Mouse (Mus musculus) limb, embryonic 13.5 days (tissue): Measurements from ENCODE around the gene Thumpd2. TPM values are rescaled to one million over a fixed set of nuclear protein-coding genes. Genes with fewer than 3 reads are reported as not detected.
A peak's percentile ranks its signal among the peaks of the same experiment; 100 is the strongest.

Source experiments
- ATAC-seq: fragments of 200-750 bp; cut with Nextera tagmentation; 2 replicates; pipeline ENCODE4 v1.8.0; 2017; ENCODE audit warnings: low read depth, moderate number of reproducible peaks, moderate TSS enrichment; ENCODE audit not compliant: low FRiP score
- H3K27ac ChIP-seq: fragments of 300-500 bp; sonication (generic); 2 replicates; pipeline ENCODE4 v1.5.1; 2015; ENCODE audit warnings: inconsistent platforms, mild to moderate bottlenecking, moderate library complexity
- H3K27me3 ChIP-seq: fragments of 300-500 bp; sonication (generic); 2 replicates; pipeline ENCODE4 v1.6.1; 2015; ENCODE audit warnings: mild to moderate bottlenecking, inconsistent platforms
- H3K36me3 ChIP-seq: fragments of 300-500 bp; sonication (generic); 2 replicates; pipeline ENCODE4 v1.6.1; 2015; ENCODE audit warnings: inconsistent platforms, mild to moderate bottlenecking, moderate library complexity
- H3K4me1 ChIP-seq: fragments of 300-500 bp; sonication (generic); 2 replicates; pipeline ENCODE4 v1.6.1; 2015; ENCODE audit warnings: inconsistent platforms
- H3K4me2 ChIP-seq: fragments of 300-500 bp; sonication (generic); replicated peaks from 2 replicates; pipeline ENCODE4 v1.6.1; 2015; ENCODE audit warnings: inconsistent platforms, mild to moderate bottlenecking, moderate library complexity
- H3K4me3 ChIP-seq: fragments of 300-500 bp; sonication (generic); 2 replicates; pipeline ENCODE4 v1.5.1; 2015; ENCODE audit warnings: moderate library complexity, mild to moderate bottlenecking, inconsistent platforms
- H3K9ac ChIP-seq: fragments of 300-500 bp; sonication (generic); 2 replicates; pipeline ENCODE4 v1.6.1; 2015; ENCODE audit warnings: mild to moderate bottlenecking, inconsistent platforms
- H3K9me3 ChIP-seq: fragments of 300-500 bp; sonication (generic); 2 replicates; pipeline ENCODE4 v1.6.1; 2016; ENCODE audit warnings: inconsistent platforms
- WGBS: fragments of 180-500 bp; shearing (Covaris S2); methylation state at CpG from one replicate; pipeline ENCODE4 v1.1.7; 2015; 5-methylcytosine and 5-hydroxymethylcytosine counted together
- polyA plus RNA-seq: library from polyadenylated mRNA; unstranded; fragments of >200 nt; fragmentation: Nextera tagmentation; extraction: Ambion mirVana; gene quantifications from 2 replicates; pipeline ENCODE4 v1.2.1, GENCODE M21; 2015

The Thumpd2 gene
- 19.0 TPM in 2 replicates for polyA plus RNA-seq

DNA sequence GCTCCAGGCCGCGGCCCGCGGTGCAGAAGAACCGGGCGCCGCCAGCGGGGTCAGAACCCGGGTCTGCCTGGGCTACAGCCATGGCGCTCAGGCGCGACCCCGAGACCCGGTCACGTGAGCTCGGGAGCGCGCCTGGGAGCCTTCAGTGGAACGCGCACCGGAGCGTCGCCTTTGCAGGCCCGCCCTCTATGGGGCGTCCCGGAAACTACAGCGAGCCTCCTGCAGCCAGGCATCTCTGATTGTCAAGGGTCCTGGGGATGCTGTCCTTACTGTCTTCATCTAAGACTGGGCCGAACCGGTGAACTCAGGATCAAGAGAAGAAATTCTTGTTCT lies at the start of gene Thumpd2:
TSS of gene Thumpd2 (minus strand) at position 104 of the 333 bp plus-strand sequence.
- H3K27ac ChIP-seq = peak within 1 kb of the TSS; percentile 67
- peaks cover 9% of the 10 kb centered on the region; the same call in 1 of the 2 replicates for H3K4me1 ChIP-seq
- peak; percentile 93 for ATAC-seq
- peak within 1 kb of the TSS; percentile 94 for H3K9ac ChIP-seq
- no peaks in the 10 kb centered on the region for H3K9me3 ChIP-seq
- peak within 1 kb of the TSS; percentile 68 for H3K4me3 ChIP-seq
- peak within 1 kb of the TSS; percentile 64 for H3K4me2 ChIP-seq
- no peaks in the 10 kb centered on the region for H3K27me3 ChIP-seq
- peaks cover 23% of the 10 kb centered on the region for H3K36me3 ChIP-seq
- WGBS = 2% methylated on average over 29 of the region's 29 CpGs

DNA sequence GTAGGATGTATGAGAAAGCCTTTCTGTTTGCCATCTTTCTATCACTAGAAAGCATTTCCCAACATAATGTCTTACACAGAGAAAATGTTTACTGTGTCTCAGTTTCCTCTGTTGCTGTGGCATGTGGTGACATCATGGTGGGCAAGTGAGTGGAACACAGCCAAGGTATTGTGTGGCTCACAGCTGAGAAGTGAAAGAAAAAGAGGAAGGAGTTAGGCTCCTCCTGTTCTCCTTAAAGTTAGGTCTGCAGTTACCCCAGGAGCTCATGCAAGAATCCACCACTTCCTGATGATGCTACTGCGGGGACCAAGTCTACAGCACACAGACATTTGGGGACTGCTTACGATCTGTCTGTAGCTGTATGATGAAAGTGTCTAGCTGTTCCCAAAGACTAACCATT lies 39.4 kb upstream of the Thumpd2 start:
- no peaks in the 10 kb centered on the region for H3K36me3 ChIP-seq
- no peak for ATAC-seq
- no peak overlapping the region for H3K27ac ChIP-seq
- no peak overlapping the region for H3K9ac ChIP-seq
- no peak overlapping the region for H3K4me2 ChIP-seq
- no peaks in the 10 kb centered on the region for H3K9me3 ChIP-seq
- no peaks in the 10 kb centered on the region for H3K27me3 ChIP-seq
- no peaks in the 10 kb centered on the region for H3K4me1 ChIP-seq
- H3K4me3 ChIP-seq = no peak overlapping the region
- WGBS = 83% methylated on average over 2 of the region's 2 CpGs

DNA sequence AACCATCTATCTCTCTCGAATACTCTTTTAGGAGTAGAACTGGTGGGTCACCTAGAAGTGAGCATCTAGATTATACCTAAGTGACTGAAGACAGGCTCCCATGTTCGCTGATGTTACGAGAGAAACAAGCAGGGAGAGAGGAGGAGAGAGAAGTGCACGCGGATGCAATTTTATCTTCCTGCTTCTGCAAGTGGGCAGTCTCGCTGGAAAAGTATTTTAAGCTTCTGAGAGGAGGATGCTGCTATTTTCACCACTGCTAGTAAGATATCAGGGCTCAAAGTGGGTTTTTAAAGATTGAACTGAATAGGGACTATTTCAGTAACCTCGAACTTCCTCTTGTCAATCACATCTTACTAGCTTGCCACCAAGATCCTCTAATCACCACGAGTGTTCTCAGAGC lies 38.0 kb upstream of the Thumpd2 start:
- 72% methylated on average over 8 of the region's 8 CpGs for WGBS
- no peak for ATAC-seq

DNA sequence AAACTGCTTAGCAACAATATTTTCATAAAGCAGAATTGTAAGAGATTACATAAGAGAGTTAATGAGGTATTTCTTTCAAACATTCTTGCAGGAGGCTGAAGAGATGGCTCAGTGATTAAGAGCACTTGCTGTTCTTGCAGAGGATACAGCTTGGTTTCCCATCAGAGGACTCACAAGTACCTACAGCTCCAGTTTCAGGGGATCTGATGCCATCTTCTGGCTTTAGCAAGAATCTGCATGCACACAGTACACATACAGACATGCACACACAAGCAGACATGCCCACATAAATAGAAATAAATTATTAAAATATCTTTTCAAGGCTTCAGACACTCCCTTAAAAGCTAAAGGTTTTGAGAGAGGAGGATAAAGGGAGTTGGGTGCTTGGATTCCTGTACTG lies 33.6 kb upstream of the Thumpd2 start:
- no peak overlapping the region for H3K4me2 ChIP-seq
- H3K36me3 ChIP-seq = no peaks in the 10 kb centered on the region
- no peaks in the 10 kb centered on the region for H3K9me3 ChIP-seq
- no peak overlapping the region for H3K9ac ChIP-seq
- H3K27ac ChIP-seq = no peak overlapping the region
- no peaks in the 10 kb centered on the region for H3K4me1 ChIP-seq
- no peaks in the 10 kb centered on the region for H3K27me3 ChIP-seq
- no peak overlapping the region for H3K4me3 ChIP-seq
- ATAC-seq = no peak

More for the DNA sequence above, 38.0 kb upstream of the Thumpd2 start:
- Histone ChIP-seq H3K4me3 (no peak overlapping the region), H3K27ac (no peak overlapping the region), H3K9me3 (no peaks in the 10 kb centered on the region), H3K9ac (no peak overlapping the region), H3K4me2 (no peak overlapping the region), H3K36me3 (no peaks in the 10 kb centered on the region), H3K27me3 (no peaks in the 10 kb centered on the region), H3K4me1 (no peaks in the 10 kb centered on the region)

DNA sequence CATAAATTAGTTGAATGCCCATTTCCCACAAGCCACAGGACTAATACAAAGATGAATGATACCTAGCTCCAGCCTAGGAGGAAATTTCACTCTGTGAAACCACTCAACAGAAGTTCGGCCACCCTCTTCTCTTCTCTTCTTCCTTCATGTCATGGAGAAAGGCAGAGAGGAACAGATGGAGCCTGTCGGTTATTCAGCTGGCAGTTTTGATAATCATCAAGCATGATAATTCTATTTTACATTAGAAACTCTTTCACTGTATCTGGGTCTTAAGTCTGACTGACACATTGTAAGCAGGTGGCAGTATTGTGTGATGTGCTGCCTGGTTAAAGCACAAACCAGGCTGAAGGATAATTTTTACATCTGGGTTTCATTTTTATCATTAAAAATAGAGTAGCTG lies 31.6 kb upstream of the Thumpd2 start:
- Histone ChIP-seq H3K9ac (no peak overlapping the region), H3K27ac (no peak overlapping the region), H3K27me3 (no peaks in the 10 kb centered on the region), H3K4me1 (no peaks in the 10 kb centered on the region), H3K4me2 (no peak overlapping the region), H3K36me3 (no peaks in the 10 kb centered on the region), H3K4me3 (no peak overlapping the region), H3K9me3 (no peaks in the 10 kb centered on the region)
- 79% methylated on average over 2 of the region's 2 CpGs for WGBS
- no peak for ATAC-seq

DNA sequence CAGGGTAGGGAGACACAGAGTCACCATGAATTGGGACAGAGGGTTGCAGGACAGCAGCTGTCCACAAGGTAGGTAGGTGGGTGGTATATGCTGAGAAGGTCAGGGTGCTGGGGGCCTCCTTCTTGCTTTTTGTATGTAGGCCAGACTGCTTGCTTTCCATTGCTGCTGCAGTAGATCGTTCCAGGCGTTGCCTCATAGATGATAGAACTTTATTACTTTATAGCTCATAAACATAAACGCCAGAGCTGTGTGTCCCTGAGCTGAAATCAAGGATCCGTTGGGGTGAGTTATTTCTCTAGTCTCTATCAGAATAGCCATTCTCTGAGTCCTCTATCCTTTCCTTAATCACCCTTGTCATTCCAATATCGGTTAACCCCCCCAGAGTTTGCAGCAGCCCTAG lies 27.9 kb upstream of the Thumpd2 start:
- ATAC-seq = no peak
- Histone ChIP-seq H3K4me1 (no peaks in the 10 kb centered on the region), H3K4me3 (no peak overlapping the region), H3K4me2 (no peak overlapping the region), H3K27ac (no peak overlapping the region), H3K9me3 (no peaks in the 10 kb centered on the region), H3K9ac (no peak overlapping the region), H3K27me3 (no peaks in the 10 kb centered on the region), H3K36me3 (no peaks in the 10 kb centered on the region)
- WGBS = 59% methylated on average over 5 of the region's 5 CpGs

DNA sequence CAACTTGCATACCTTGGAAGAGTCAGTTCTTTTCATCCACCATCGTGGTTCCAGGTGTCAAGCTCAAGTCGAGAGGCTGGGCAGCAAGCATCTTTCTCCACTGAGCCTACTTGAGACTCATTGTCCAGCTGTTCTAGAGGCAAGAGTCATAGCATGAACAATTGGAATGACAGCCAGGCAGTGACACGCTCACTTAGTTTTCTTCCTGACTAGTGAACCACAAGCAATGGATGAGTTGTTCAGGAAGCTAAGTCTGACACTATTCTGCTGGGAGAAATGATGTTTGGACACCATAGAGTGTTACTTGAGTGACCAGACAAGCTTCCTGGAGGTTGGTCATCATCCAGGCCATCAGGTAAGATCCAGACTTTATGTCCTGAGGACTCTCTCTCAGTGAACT lies 24.0 kb upstream of the Thumpd2 start:
- Histone ChIP-seq H3K36me3 (no peaks in the 10 kb centered on the region), H3K4me3 (no peak overlapping the region), H3K4me1 (no peaks in the 10 kb centered on the region), H3K27me3 (no peaks in the 10 kb centered on the region), H3K4me2 (no peak overlapping the region), H3K9me3 (no peaks in the 10 kb centered on the region), H3K27ac (no peak overlapping the region), H3K9ac (no peak overlapping the region)
- 79% methylated on average over 3 of the region's 3 CpGs for WGBS
- no peak for ATAC-seq

DNA sequence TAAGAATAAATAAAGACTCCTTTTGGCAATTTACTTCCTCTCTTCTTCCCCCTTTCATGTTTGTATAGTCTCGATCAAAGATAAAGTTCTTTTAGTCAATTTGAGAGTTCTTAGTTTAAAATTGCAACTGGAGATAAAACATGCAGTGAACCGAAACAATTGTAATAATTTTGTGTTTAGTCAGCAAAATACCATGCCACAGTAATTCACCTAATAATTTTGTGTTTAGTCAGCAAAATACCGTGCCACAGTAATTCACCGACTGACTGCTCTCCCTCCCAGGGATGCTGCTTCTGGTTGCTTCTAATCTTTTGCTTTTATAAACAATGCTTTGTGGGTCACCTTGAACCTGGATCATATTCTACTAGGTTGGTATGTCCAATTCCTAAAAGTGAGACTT lies 22.9 kb upstream of the Thumpd2 start:
- no peaks in the 10 kb centered on the region for H3K27me3 ChIP-seq
- WGBS = 77% methylated on average over 4 of the region's 4 CpGs

DNA sequence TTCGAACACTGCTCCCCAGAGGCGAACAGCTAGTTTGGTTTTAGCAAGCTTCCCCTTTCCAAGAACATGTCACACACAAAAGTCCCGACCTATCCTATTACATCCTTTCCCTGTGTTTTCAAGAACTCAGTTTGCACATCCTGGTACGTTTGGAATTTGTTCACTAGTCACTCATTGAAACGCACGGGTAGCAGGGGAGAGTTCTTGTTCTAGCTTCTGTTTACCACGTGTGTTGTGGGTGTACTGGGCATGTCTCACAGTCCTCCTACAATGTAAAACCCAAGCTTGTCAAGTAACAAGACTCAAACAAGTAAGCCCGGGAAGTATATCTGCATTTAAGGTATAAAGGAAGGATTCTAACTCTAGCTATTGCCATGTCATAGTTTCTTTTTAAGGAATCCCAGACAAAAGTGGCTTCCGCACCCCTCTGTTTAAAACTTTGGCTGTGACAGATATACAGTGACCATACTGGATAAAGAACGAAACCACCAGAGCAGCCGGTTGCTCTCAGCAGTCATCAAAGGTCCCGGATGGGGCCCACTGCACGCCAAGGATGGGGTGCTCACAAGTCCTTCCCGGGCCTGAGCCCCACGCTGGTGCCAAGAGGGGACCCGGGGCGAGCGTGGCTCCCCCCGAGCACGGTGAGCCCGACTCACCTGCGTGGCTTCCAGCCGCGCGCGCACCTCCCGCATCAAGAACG lies 453 bp downstream of the Thumpd2 start:
- Histone ChIP-seq H3K9me3 (no peaks in the 10 kb centered on the region), H3K4me2 (peak overlapping the region; percentile 64), H3K4me1 (peaks cover 9% of the 10 kb centered on the region; the same call in 1 of the 2 replicates), H3K27me3 (no peaks in the 10 kb centered on the region), H3K27ac (peak overlapping the region; percentile 67), H3K9ac (peak overlapping the region; percentile 94), H3K4me3 (peak overlapping the region; percentile 68), H3K36me3 (peaks cover 23% of the 10 kb centered on the region)
- 15% methylated on average over 28 of the region's 28 CpGs for WGBS
- ATAC-seq = peak; percentile 79

More for the DNA sequence above, 22.9 kb upstream of the Thumpd2 start:
- Histone ChIP-seq H3K9ac (no peak overlapping the region), H3K9me3 (no peaks in the 10 kb centered on the region), H3K4me3 (no peak overlapping the region), H3K36me3 (no peaks in the 10 kb centered on the region), H3K4me2 (no peak overlapping the region), H3K4me1 (no peaks in the 10 kb centered on the region), H3K27ac (no peak overlapping the region)
- ATAC-seq = no peak

DNA sequence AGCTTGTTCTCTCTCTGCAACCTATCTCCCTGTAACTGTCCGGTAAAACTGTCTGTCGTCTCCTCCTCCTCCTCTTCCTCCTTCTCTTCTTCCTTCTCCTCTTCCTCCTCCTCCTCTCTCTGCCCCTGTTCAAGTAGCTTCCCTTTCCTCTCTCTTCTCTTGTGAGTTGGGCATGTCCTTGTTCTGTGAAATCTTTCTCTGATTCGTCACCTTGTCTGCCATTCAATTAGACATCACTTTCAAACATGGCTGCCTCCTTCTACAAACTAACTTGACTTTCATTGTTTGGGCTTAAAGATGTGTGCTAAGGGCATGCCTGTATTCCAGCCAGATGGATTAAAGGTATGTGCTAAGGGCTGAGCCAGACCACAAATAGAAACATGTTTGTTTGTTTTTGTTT lies 1.5 kb downstream of the Thumpd2 start:
- Histone ChIP-seq H3K4me3 (no peak overlapping the region), H3K9ac (no peak overlapping the region), H3K27ac (no peak overlapping the region), H3K4me1 (peaks cover 9% of the 10 kb centered on the region; the same call in 1 of the 2 replicates), H3K36me3 (peaks cover 23% of the 10 kb centered on the region), H3K4me2 (no peak overlapping the region), H3K9me3 (no peaks in the 10 kb centered on the region), H3K27me3 (no peaks in the 10 kb centered on the region)
- 93% methylated on average over 3 of the region's 3 CpGs for WGBS
- no peak for ATAC-seq

DNA sequence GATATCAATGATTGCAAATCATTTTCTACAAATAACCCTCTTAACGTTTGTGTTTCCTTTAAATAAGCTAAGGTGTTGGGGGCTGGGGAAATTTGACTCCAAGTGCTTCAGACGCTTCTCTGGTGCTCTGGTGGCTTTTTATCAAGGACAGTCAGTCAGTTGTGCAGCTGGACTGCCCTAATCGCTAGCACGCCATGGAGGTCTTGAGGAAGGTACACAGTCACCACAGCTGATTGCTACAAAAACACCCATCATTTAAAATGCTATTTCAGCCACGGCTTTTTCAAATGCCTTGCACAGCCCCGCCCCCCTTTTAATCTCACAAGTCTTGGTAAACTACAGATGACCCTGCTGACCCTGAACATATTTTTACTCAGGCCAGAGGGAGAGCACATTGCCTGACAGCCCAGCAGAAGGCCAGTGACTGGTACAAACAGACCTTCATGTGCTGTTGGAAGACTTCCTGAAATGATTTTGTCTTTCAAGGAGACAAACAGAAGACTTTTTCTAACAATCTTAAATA lies 2.5 kb downstream of the Thumpd2 start:
- no peak overlapping the region for H3K4me2 ChIP-seq
- H3K4me3 ChIP-seq = no peak overlapping the region
- 49% methylated on average over 6 of the region's 6 CpGs for WGBS
- H3K4me1 ChIP-seq = peaks cover 9% of the 10 kb centered on the region; the same call in 1 of the 2 replicates
- ATAC-seq = no peak
- no peak overlapping the region for H3K27ac ChIP-seq
- no peaks in the 10 kb centered on the region for H3K9me3 ChIP-seq
- H3K36me3 ChIP-seq = peaks cover 26% of the 10 kb centered on the region
- no peaks in the 10 kb centered on the region for H3K27me3 ChIP-seq
- no peak overlapping the region for H3K9ac ChIP-seq

DNA sequence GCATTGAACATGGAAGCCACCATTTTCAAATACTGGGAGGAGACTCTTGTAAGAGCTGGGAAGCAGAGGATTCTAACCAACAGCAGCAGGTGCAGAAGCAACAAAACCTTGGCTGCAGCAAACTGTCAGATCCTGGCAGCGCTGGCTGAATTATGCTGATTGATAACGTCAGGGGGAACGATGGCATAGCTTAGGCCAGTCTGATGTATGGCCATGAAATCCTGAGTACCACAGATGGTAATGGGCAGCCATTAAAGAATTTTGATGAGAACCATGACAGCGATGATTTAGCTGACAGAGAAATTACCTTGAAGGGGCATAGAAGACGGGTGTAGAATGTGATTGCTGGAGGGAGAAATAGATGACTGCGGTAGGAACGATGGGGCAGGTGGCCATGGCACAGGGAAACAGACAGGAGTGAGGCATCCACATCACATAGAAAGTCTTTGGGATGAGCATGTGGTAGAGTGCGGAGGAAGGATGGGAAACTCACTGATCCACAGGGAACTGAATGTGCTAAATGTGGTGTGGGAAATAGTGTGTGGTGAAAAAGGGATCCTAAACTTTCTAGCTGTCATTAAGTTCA lies 8.0 kb downstream of the Thumpd2 start:
- no peak overlapping the region for H3K9ac ChIP-seq
- no peak overlapping the region for H3K4me3 ChIP-seq
- ATAC-seq = no peak
- H3K27me3 ChIP-seq = no peaks in the 10 kb centered on the region
- no peak overlapping the region for H3K27ac ChIP-seq
- H3K4me1 ChIP-seq = 0 out of 2 replicates have a peak, but pooled peaks cover 2% of the 10 kb centered on the region
- H3K36me3 ChIP-seq = peaks cover 37% of the 10 kb centered on the region
- WGBS = 79% methylated on average over 8 of the region's 8 CpGs
- no peak overlapping the region for H3K4me2 ChIP-seq
- no peaks in the 10 kb centered on the region for H3K9me3 ChIP-seq
